Mouse (Mus musculus) midbrain, embryonic 12.5 days (tissue): Measurements from ENCODE around the gene Cd44. TPM values are rescaled to one million over a fixed set of nuclear protein-coding genes. Genes with fewer than 3 reads are reported as not detected.

ENCODE experiments used
- ATAC-seq: fragments of 200-750 bp; cut with Nextera tagmentation; 2 replicates; pipeline ENCODE4 v1.8.0; 2017; ENCODE audit warnings: low read depth, moderate TSS enrichment, moderate library complexity; ENCODE audit not compliant: low FRiP score
- H3K27ac ChIP-seq: fragments of 300-500 bp; sonication (generic); replicated peaks from 2 replicates; pipeline ENCODE4 v1.5.1; 2016; ENCODE audit warnings: mild to moderate bottlenecking
- H3K27me3 ChIP-seq: fragments of 300-500 bp; sonication (generic); 2 replicates; pipeline ENCODE4 v1.6.1; 2016; ENCODE audit warnings: mild to moderate bottlenecking
- H3K36me3 ChIP-seq: fragments of 300-500 bp; sonication (generic); 2 replicates; pipeline ENCODE4 v1.6.1; 2016
- H3K4me1 ChIP-seq: fragments of 300-500 bp; sonication (generic); 2 replicates; pipeline ENCODE4 v1.6.1; 2016
- H3K4me2 ChIP-seq: fragments of 300-500 bp; sonication (generic); replicated peaks from 2 replicates; pipeline ENCODE4 v1.6.1; 2016; ENCODE audit warnings: mild to moderate bottlenecking, moderate library complexity
- H3K4me3 ChIP-seq: fragments of 300-500 bp; sonication (generic); 2 replicates; pipeline ENCODE4 v1.5.1; 2016; ENCODE audit warnings: mild to moderate bottlenecking
- H3K9ac ChIP-seq: fragments of 300-500 bp; sonication (generic); replicated peaks from 2 replicates; pipeline ENCODE4 v1.6.1; 2016; ENCODE audit warnings: mild to moderate bottlenecking, moderate library complexity
- H3K9me3 ChIP-seq: fragments of 300-500 bp; sonication (generic); 2 replicates; pipeline ENCODE4 v1.6.1; 2016; ENCODE audit warnings: mild to moderate bottlenecking
- WGBS: fragments of 180-500 bp; shearing (Covaris S2); methylation state at CpG from one replicate; pipeline ENCODE4 v1.1.7; 2016; 5-methylcytosine and 5-hydroxymethylcytosine counted together
- polyA plus RNA-seq: library from polyadenylated mRNA; unstranded; fragments of >200 nt; fragmentation: Nextera tagmentation; extraction: Ambion mirVana; gene quantifications from 2 replicates; pipeline ENCODE4 v1.2.1, GENCODE M21; 2016

Gene Cd44
- polyA plus RNA-seq, 1 experiment from 2014 or later: 3.0 TPM

GRCm38 (mm10) chr2:102882597-102883272 is 18.7 kb downstream of the Cd44 start:
- ATAC-seq: no peak
- Histone ChIP-seq H3K36me3 (no peaks in the 10 kb centered on the region), H3K9me3 (no peaks in the 10 kb centered on the region), H3K4me1 (no peaks in the 10 kb centered on the region), H3K4me2 (no peak overlapping the region), H3K27ac (no peak overlapping the region), H3K9ac (no peak overlapping the region), H3K27me3 (no peaks in the 10 kb centered on the region), H3K4me3 (no peak overlapping the region)
- 56% methylated on average over 6 of the region's 6 CpGs for WGBS

- Histone ChIP-seq H3K4me3 (no peak overlapping the region), H3K9me3 (no peaks in the 10 kb centered on the region), H3K4me1 (no peaks in the 10 kb centered on the region), H3K36me3 (no peaks in the 10 kb centered on the region), H3K4me2 (no peak overlapping the region), H3K9ac (no peak overlapping the region), H3K27me3 (no peaks in the 10 kb centered on the region), H3K27ac (no peak overlapping the region)
- ATAC-seq: no peak
- 77% methylated on average over 8 of the region's 8 CpGs for WGBS
These were observed 19.4 kb downstream of the Cd44 start for GRCm38 (mm10) chr2:102882004-102882588.

GRCm38 (mm10) chr2:102878513-102878912 is 23.0 kb downstream of the Cd44 start:
- Histone ChIP-seq H3K36me3 (no peaks in the 10 kb centered on the region), H3K27ac (no peak overlapping the region), H3K27me3 (no peaks in the 10 kb centered on the region), H3K4me2 (no peak overlapping the region), H3K4me1 (no peaks in the 10 kb centered on the region), H3K9ac (no peak overlapping the region), H3K9me3 (no peaks in the 10 kb centered on the region), H3K4me3 (no peak overlapping the region)
- 54% methylated on average over 2 of the region's 2 CpGs for WGBS
- no peak for ATAC-seq

GRCm38 (mm10) chr2:102877463-102877862 is 24.0 kb downstream of the Cd44 start:
- Histone ChIP-seq H3K36me3 (no peaks in the 10 kb centered on the region), H3K4me1 (no peaks in the 10 kb centered on the region), H3K4me3 (no peak overlapping the region), H3K4me2 (no peak overlapping the region), H3K9ac (no peak overlapping the region), H3K27ac (no peak overlapping the region), H3K27me3 (no peaks in the 10 kb centered on the region), H3K9me3 (no peaks in the 10 kb centered on the region)
- WGBS: 91% methylated on average over 4 of the region's 4 CpGs
- no peak for ATAC-seq

- no peak for ATAC-seq
- no peaks in the 10 kb centered on the region for H3K27me3 ChIP-seq
- H3K9me3 ChIP-seq: no peaks in the 10 kb centered on the region
- 72% methylated on average over 1 of the region's 1 CpGs for WGBS
- no peak overlapping the region for H3K27ac ChIP-seq
- no peak overlapping the region for H3K4me2 ChIP-seq
- no peaks in the 10 kb centered on the region for H3K36me3 ChIP-seq
- no peak overlapping the region for H3K4me3 ChIP-seq
- no peak overlapping the region for H3K9ac ChIP-seq
- H3K4me1 ChIP-seq: no peaks in the 10 kb centered on the region
These were observed 25.3 kb downstream of the Cd44 start for GRCm38 (mm10) chr2:102876141-102876540.

- H3K4me1 ChIP-seq: no peaks in the 10 kb centered on the region
- H3K27ac ChIP-seq: no peak overlapping the region
- H3K9ac ChIP-seq: no peak overlapping the region
- H3K4me3 ChIP-seq: no peak overlapping the region
- no peaks in the 10 kb centered on the region for H3K36me3 ChIP-seq
- H3K4me2 ChIP-seq: no peak overlapping the region
- no peaks in the 10 kb centered on the region for H3K27me3 ChIP-seq
- H3K9me3 ChIP-seq: no peaks in the 10 kb centered on the region
- 52% methylated on average over 4 of the region's 4 CpGs for WGBS
- ATAC-seq: no peak
These were observed 27.6 kb downstream of the Cd44 start for GRCm38 (mm10) chr2:102873848-102874247.

GRCm38 (mm10) chr2:102873194-102873593 is 28.3 kb downstream of the Cd44 start:
- Histone ChIP-seq H3K9me3 (no peaks in the 10 kb centered on the region), H3K9ac (no peak overlapping the region), H3K4me2 (no peak overlapping the region), H3K27me3 (no peaks in the 10 kb centered on the region), H3K4me1 (no peaks in the 10 kb centered on the region), H3K4me3 (no peak overlapping the region), H3K27ac (no peak overlapping the region), H3K36me3 (no peaks in the 10 kb centered on the region)
- no peak for ATAC-seq
- WGBS: 92% methylated on average over 4 of the region's 4 CpGs

GRCm38 (mm10) chr2:102872436-102872835 is 29.0 kb downstream of the Cd44 start:
- no peak overlapping the region for H3K9ac ChIP-seq
- no peaks in the 10 kb centered on the region for H3K4me1 ChIP-seq
- H3K27me3 ChIP-seq: no peaks in the 10 kb centered on the region
- no peak for ATAC-seq
- no peak overlapping the region for H3K27ac ChIP-seq
- H3K4me3 ChIP-seq: no peak overlapping the region
- H3K4me2 ChIP-seq: no peak overlapping the region
- H3K9me3 ChIP-seq: no peaks in the 10 kb centered on the region
- H3K36me3 ChIP-seq: no peaks in the 10 kb centered on the region
- 90% methylated on average over 2 of the region's 2 CpGs for WGBS

GRCm38 (mm10) chr2:102868444-102868843 is 33.0 kb downstream of the Cd44 start:
- H3K9me3 ChIP-seq: no peaks in the 10 kb centered on the region
- no peak overlapping the region for H3K4me3 ChIP-seq
- peaks cover 6% of the 10 kb centered on the region; the same call in 1 of the 2 replicates for H3K4me1 ChIP-seq
- no peak overlapping the region for H3K27ac ChIP-seq
- no peak overlapping the region for H3K4me2 ChIP-seq
- no peak for ATAC-seq
- no peaks in the 10 kb centered on the region for H3K27me3 ChIP-seq
- H3K36me3 ChIP-seq: no peaks in the 10 kb centered on the region
- WGBS: 83% methylated on average over 2 of the region's 2 CpGs
- H3K9ac ChIP-seq: no peak overlapping the region

GRCm38 (mm10) chr2:102867396-102868088 is 33.9 kb downstream of the Cd44 start:
- H3K4me3 ChIP-seq: no peak overlapping the region
- no peaks in the 10 kb centered on the region for H3K9me3 ChIP-seq
- H3K27ac ChIP-seq: no peak overlapping the region
- no peak overlapping the region for H3K9ac ChIP-seq
- no peaks in the 10 kb centered on the region for H3K27me3 ChIP-seq
- H3K4me2 ChIP-seq: no peak overlapping the region
- no peak for ATAC-seq
- WGBS: 51% methylated on average over 6 of the region's 6 CpGs
- peaks cover 6% of the 10 kb centered on the region; the same call in 1 of the 2 replicates for H3K4me1 ChIP-seq
- no peaks in the 10 kb centered on the region for H3K36me3 ChIP-seq

GRCm38 (mm10) chr2:102866594-102866993 is 34.9 kb downstream of the Cd44 start:
- no peaks in the 10 kb centered on the region for H3K9me3 ChIP-seq
- H3K27me3 ChIP-seq: no peaks in the 10 kb centered on the region
- no peak for ATAC-seq
- WGBS: 48% methylated on average over 1 of the region's 1 CpGs
- no peak overlapping the region for H3K4me2 ChIP-seq
- no peak overlapping the region for H3K9ac ChIP-seq
- no peak overlapping the region for H3K27ac ChIP-seq
- no peaks in the 10 kb centered on the region for H3K36me3 ChIP-seq
- no peak overlapping the region for H3K4me3 ChIP-seq
- peaks cover 6% of the 10 kb centered on the region; the same call in 1 of the 2 replicates for H3K4me1 ChIP-seq

GRCm38 (mm10) chr2:102865354-102865752 is 36.1 kb downstream of the Cd44 start:
- no peaks in the 10 kb centered on the region for H3K27me3 ChIP-seq
- H3K27ac ChIP-seq: no peak overlapping the region
- peaks cover 6% of the 10 kb centered on the region; the same call in 1 of the 2 replicates for H3K4me1 ChIP-seq
- WGBS: 91% methylated on average over 8 of the region's 8 CpGs
- no peaks in the 10 kb centered on the region for H3K36me3 ChIP-seq
- no peak overlapping the region for H3K9ac ChIP-seq
- no peak for ATAC-seq
- no peak overlapping the region for H3K4me2 ChIP-seq
- H3K9me3 ChIP-seq: no peaks in the 10 kb centered on the region
- no peak overlapping the region for H3K4me3 ChIP-seq
